Mouse (Mus musculus) ES-E14 (cell line): ENCODE results near the gene Cpvl.

Experiments
- CHD2 ChIP-seq: IDR thresholded peaks from 2 replicates; pipeline ENCODE4 v1.6.1; 2014; ENCODE audit warnings: mild to moderate bottlenecking, low read depth, low read length, inconsistent platforms
- HCFC1 ChIP-seq: IDR thresholded peaks from 2 replicates; pipeline ENCODE4 v1.6.1; 2012; ENCODE audit warnings: low read length, inconsistent platforms, borderline replicate concordance; ENCODE audit not compliant: insufficient read depth
- MAFK ChIP-seq: IDR thresholded peaks from 2 replicates; pipeline ENCODE4 v1.6.1; 2014; ENCODE audit warnings: mild to moderate bottlenecking, low read depth, low read length, inconsistent platforms; ENCODE audit not compliant: insufficient read depth
- ZC3H11A ChIP-seq: IDR thresholded peaks from 2 replicates; pipeline ENCODE4 v1.6.1; 2012; ENCODE audit warnings: low read depth, mild to moderate bottlenecking, inconsistent platforms, low read length, borderline replicate concordance
- ZNF384 ChIP-seq: IDR thresholded peaks from 2 replicates; pipeline ENCODE4 v1.6.1; 2012; ENCODE audit warnings: low read depth, low read length, inconsistent platforms

DNA sequence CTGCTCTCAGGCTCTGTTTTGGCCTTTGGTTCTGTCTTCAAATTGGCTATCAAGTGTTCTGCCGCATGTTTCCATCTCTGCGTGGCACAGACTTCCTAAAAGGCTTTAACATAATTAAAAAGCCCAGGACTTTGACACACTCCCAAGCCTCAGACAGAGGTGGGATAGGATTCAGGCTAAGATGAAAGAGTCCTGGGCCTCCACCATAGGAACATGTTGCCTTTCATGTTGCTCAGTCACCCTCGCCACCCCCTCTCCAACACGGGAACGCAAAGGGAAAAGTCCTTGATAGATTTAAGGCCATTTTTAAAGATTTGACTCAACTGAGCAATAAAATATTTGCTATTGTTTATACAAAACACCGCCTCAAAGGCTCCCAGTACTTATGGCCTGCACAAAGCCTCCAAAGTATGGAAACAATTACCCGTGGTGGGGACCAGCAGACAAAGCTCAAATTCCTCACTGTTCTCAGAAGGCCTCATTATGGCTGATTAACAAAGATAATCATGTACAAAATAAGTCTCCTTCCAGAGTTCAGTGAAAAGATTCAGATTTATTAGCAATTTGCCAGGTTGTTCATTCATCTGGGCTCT is 80.5 kb downstream of the Cpvl start:
- TF ChIP-seq CHD2: no peak
- TF ChIP-seq MAFK: no peak
- TF ChIP-seq HCFC1: no peak
- no peak for TF ChIP-seq ZC3H11A
- TF ChIP-seq ZNF384: no peak
